Mouse (Mus musculus): ENCODE data around the gene Gm10153.
"Not testable (repeated sequence)": the region's sequence is repeated elsewhere in the genome, so short reads cannot be mapped to it uniquely, and the experiment has no call there.

Gene Gm10153

DNA sequence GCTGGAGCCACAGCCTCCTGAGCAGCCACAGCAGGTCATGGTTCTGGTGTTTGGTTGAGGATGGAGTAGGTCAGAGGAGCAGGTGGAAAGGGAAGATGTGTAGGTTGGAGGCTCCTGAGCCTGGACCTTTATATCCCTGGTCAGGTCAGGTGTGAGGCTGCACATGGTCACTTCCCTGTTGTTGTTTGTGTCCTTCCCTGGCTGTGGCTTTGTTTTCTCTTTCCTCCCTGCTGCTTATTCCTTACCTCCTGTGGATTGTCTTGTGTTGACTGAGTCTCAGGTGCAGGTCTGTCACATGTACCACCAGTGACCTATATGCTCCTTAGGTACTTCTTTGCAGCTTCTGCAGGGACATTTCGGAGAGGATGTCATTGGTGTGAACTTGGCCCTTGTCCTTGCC is 45.7 kb downstream of the Gm10153 start, which contains the start of gene Gm45337:
Gene Gm45337, minus strand, starts transcription at position 101 of the 400 bp plus-strand sequence.
- DNase-seq (ENCODE audit: low read depth, low spot score), result no peak

GRCm38 (mm10) chr7:142143506-142144010 is 46.6 kb downstream of the Gm10153 start:
- DNase-seq (ENCODE audit: low read depth, low spot score), result not testable (repeated sequence)

DNA sequence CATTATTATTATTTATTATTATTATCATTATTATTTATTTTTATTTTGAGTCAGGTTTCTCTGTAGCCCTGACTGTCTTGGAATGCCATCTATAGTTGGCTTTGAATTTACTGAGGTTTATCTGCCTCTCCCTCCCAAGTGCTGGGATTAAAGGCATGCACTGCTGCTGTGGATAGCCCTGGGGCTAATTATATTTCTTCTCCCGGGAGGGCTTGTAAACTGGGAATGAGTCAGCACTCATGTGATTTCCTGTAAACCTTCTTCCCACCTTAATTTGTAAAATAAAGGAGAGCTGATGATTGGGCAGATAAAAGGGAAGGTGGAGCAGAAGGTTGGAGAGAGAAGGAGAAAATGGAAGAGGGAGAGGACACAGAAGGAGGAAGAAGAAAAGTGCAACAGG is 49.5 kb downstream of the Gm10153 start:
- DNase-seq (ENCODE audit: low read depth, low spot score), result peak; percentile 62
